Mouse (Mus musculus): Measurements from ENCODE around the gene Sox12. TPM values are rescaled to one million over a fixed set of nuclear protein-coding genes. Genes with fewer than 3 reads are reported as not detected.

The Sox12 gene
- polyA plus RNA-seq (2012; rRNA removed), result 4.0 and 4.6 TPM in 2 replicates

DNA sequence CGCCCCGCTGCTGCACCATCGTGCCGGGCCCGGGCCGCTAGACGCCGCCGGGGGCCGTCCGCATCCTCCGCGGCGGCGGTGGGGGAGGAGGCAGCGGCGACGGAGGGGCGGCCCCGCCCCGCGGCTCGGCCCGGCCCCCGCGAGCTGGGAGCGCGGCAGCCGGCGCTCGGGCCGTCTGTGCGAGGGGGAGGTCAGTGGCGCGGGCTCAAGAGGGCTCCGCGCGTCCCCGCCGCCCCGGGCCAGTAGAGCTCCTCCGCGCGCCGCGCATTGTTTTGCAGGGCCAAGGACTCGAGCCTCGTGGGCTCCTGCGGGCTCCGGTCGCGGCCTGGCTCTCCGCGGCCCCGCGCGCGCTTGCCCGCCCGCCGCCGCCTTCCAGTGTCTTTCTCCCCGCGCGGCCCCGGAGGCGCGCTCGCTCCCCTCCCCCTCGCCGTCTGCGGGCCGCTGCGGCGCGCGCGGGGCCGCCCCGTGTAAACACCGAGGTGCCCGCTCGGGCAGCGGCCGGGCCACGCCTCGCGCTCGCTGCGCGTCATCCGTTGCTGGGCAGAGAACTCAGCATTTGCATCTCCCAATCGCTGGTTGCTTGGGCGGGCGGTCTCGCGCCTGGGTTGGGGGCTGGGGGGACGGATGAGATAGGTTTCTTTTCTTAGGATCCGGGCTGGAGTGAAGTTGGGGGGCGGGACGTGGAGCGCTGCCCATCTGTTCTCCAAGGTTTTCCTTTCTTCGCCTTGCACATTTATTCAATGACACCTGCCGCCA is at the start of gene Sox12:
Sox12 (minus strand) TSS at position 384 of the 756 bp plus-strand sequence.
- H3K27ac ChIP-seq (ENCODE audit: insufficient read depth, low read length), result peak within 1 kb of the TSS; percentile 73
- TF ChIP-seq POLR2A (IDR thresholded peaks at IDR 0.05; ENCODE audit: low read depth, low read length) (no peak), CTCF (IDR thresholded peaks at IDR 0.05; ENCODE audit: extremely low read depth, insufficient read depth, insufficient read length, insufficient replicate concordance) (no peak)
- peak within 1 kb of the TSS; percentile 66 for H3K4me3 ChIP-seq (ENCODE audit: extremely low read depth, insufficient read depth, insufficient read length)
- peak; percentile 79 to 97 for DNase-seq (ENCODE audit: low read depth in 1 of 2, low spot score in 2 of 2)
- peaks cover 9% of the 10 kb centered on the region for H3K4me1 ChIP-seq (ENCODE audit: control insufficient read depth, insufficient read depth, insufficient read length)
- no peaks in the 10 kb centered on the region for H3K36me3 ChIP-seq (ENCODE audit: control insufficient read depth, insufficient read depth, low read length)
- WGBS, result 3% methylated on average over 91 of the region's 104 CpGs
- peaks cover 2% of the 10 kb centered on the region; the same call in 1 of the 2 replicates for H3K27me3 ChIP-seq (ENCODE audit: control insufficient read depth, insufficient read depth, low read length)

DNA sequence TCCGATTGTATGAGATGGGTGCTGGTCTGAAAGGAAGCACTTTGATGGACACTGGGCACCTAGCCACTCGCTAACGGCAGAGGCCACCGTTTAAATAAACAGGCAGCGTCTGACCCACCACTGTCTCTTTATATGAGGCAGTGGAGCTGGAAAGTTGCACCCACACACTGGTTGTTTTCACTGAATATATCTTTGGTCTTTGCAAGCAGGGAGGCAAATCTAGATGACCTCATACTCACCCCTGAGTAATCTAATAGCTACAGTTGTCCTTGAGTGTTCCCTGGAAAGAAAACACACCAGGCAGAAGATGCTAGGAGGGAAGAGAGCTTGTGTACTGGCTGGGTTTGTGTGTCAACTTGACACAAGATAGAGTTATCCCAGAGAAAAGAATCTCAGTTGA is 49.6 kb upstream of the Sox12 start:
- Histone ChIP-seq H3K36me3 (ENCODE audit: control insufficient read depth, insufficient read depth, low read length) (no peaks in the 10 kb centered on the region), H3K4me1 (ENCODE audit: control insufficient read depth, insufficient read depth, insufficient read length) (no peaks in the 10 kb centered on the region), H3K27ac (ENCODE audit: insufficient read depth, low read length) (no peak overlapping the region), H3K27me3 (ENCODE audit: control insufficient read depth, insufficient read depth, low read length) (no peaks in the 10 kb centered on the region), H3K4me3 (ENCODE audit: extremely low read depth, insufficient read depth, insufficient read length) (no peak overlapping the region)
- WGBS, result 76% methylated on average over 5 of the region's 5 CpGs
- TF ChIP-seq CTCF (IDR thresholded peaks at IDR 0.05; ENCODE audit: extremely low read depth, insufficient read depth, insufficient read length, insufficient replicate concordance) (no peak), POLR2A (IDR thresholded peaks at IDR 0.05; ENCODE audit: low read depth, low read length) (no peak)
- no peak for DNase-seq (ENCODE audit: low read depth in 1 of 2, low spot score in 2 of 2)

- Histone ChIP-seq H3K4me3 (ENCODE audit: extremely low read depth, insufficient read depth, insufficient read length) (no peak overlapping the region), H3K4me1 (ENCODE audit: control insufficient read depth, insufficient read depth, insufficient read length) (no peaks in the 10 kb centered on the region), H3K27ac (ENCODE audit: insufficient read depth, low read length) (no peak overlapping the region), H3K27me3 (ENCODE audit: control insufficient read depth, insufficient read depth, low read length) (no peaks in the 10 kb centered on the region), H3K36me3 (ENCODE audit: control insufficient read depth, insufficient read depth, low read length) (no peaks in the 10 kb centered on the region)
- WGBS, result 47% methylated on average over 2 of the region's 2 CpGs
- DNase-seq (ENCODE audit: low read depth in 1 of 2, low spot score in 2 of 2), result no peak
- TF ChIP-seq CTCF (IDR thresholded peaks at IDR 0.05; ENCODE audit: extremely low read depth, insufficient read depth, insufficient read length, insufficient replicate concordance), result no peak
- TF ChIP-seq POLR2A (IDR thresholded peaks at IDR 0.05; ENCODE audit: low read depth, low read length), result no peak
Measured at GRCm38 (mm10) chr2:152446642-152447041, 48.8 kb upstream of the Sox12 start.

DNA sequence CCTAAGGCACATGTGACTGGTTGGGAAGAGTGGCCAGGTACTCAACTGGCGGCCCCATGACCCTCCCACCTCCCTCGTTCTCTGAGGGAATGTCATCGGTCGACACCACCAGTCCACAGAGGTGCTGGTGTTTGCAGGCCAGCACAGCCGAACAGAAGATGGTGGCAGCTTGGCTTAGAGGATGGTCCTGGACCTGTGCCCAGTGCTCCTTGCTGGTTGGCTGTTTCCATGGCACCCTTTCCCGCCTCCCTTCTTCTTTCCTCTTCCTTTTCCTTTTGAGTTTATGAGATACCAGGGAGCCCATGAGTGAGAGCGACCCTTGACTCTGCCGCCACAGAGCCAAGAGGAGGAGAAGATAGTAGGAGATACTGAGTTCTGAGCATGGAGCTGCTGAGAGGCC is 45.4 kb upstream of the Sox12 start:
- no peaks in the 10 kb centered on the region for H3K36me3 ChIP-seq (ENCODE audit: control insufficient read depth, insufficient read depth, low read length)
- 92% methylated on average over 8 of the region's 8 CpGs for WGBS
- H3K27ac ChIP-seq (ENCODE audit: insufficient read depth, low read length), result no peak overlapping the region
- H3K4me3 ChIP-seq (ENCODE audit: extremely low read depth, insufficient read depth, insufficient read length), result no peak overlapping the region
- DNase-seq (ENCODE audit: low read depth in 1 of 2, low spot score in 2 of 2), result no peak
- no peaks in the 10 kb centered on the region for H3K4me1 ChIP-seq (ENCODE audit: control insufficient read depth, insufficient read depth, insufficient read length)
- TF ChIP-seq POLR2A (IDR thresholded peaks at IDR 0.05; ENCODE audit: low read depth, low read length) (no peak), CTCF (IDR thresholded peaks at IDR 0.05; ENCODE audit: extremely low read depth, insufficient read depth, insufficient read length, insufficient replicate concordance) (no peak)
- H3K27me3 ChIP-seq (ENCODE audit: control insufficient read depth, insufficient read depth, low read length), result no peaks in the 10 kb centered on the region

DNA sequence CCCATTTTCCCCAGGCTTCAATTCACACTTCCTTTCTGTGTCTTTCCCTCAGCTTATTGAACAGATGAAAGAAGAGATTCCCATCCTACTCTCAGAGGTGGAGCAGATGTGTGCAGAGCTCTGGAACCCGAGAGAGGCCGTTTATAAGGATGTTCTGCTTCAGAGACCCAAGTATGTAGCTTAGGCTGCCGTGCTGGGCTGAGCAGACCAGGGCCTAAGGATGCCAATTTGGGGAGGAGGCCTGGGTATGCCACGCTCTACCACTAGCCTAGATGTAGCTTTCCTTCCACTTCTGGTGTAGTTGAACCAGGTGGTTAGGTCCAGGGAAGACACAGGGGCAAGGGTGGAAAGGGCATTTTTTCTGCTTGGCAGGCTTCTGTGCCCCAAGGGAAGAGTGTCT is 44.5 kb upstream of the Sox12 start:
- Histone ChIP-seq H3K4me3 (ENCODE audit: extremely low read depth, insufficient read depth, insufficient read length) (no peak overlapping the region), H3K4me1 (ENCODE audit: control insufficient read depth, insufficient read depth, insufficient read length) (no peaks in the 10 kb centered on the region; the same call in 1 of the 2 replicates), H3K27ac (ENCODE audit: insufficient read depth, low read length) (no peak overlapping the region), H3K27me3 (ENCODE audit: control insufficient read depth, insufficient read depth, low read length) (no peaks in the 10 kb centered on the region), H3K36me3 (ENCODE audit: control insufficient read depth, insufficient read depth, low read length) (no peaks in the 10 kb centered on the region)
- TF ChIP-seq CTCF (IDR thresholded peaks at IDR 0.05; ENCODE audit: extremely low read depth, insufficient read depth, insufficient read length, insufficient replicate concordance) (no peak), POLR2A (IDR thresholded peaks at IDR 0.05; ENCODE audit: low read depth, low read length) (no peak)
- 83% methylated on average over 4 of the region's 4 CpGs for WGBS
- no peak for DNase-seq (ENCODE audit: low read depth in 1 of 2, low spot score in 2 of 2)

- Histone ChIP-seq H3K36me3 (ENCODE audit: control insufficient read depth, insufficient read depth, low read length) (no peaks in the 10 kb centered on the region), H3K4me1 (ENCODE audit: control insufficient read depth, insufficient read depth, insufficient read length) (no peaks in the 10 kb centered on the region; the same call in 1 of the 2 replicates), H3K27me3 (ENCODE audit: control insufficient read depth, insufficient read depth, low read length) (no peaks in the 10 kb centered on the region), H3K27ac (ENCODE audit: insufficient read depth, low read length) (no peak overlapping the region), H3K4me3 (ENCODE audit: extremely low read depth, insufficient read depth, insufficient read length) (no peak overlapping the region)
- 95% methylated on average over 2 of the region's 2 CpGs for WGBS
- DNase-seq (ENCODE audit: low read depth in 1 of 2, low spot score in 2 of 2), result no peak
- no peak for TF ChIP-seq CTCF (IDR thresholded peaks at IDR 0.05; ENCODE audit: extremely low read depth, insufficient read depth, insufficient read length, insufficient replicate concordance)
- TF ChIP-seq POLR2A (IDR thresholded peaks at IDR 0.05; ENCODE audit: low read depth, low read length), result no peak
Measured at GRCm38 (mm10) chr2:152439833-152440232, 42.0 kb upstream of the Sox12 start.

DNA sequence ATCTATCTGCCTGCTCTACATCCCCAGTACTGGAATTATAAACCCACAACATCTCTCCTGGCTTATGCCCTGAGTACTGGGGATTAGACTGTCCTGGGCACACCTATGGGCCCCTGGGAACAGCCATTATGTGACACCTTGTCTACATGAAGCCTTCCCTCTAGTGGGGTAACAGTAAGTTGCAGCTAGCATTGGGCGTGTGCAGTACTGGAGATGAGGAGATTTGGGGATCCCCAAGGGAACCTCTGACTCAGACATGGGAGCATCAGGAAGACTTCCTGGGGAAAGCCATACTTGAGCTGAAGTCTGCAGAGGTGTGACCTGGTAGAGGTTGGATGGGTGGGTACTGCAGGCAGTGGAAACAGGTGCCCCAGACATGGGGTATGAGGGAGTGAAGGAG is 41.1 kb upstream of the Sox12 start:
- DNase-seq (ENCODE audit: low read depth in 1 of 2, low spot score in 2 of 2), result no peak
- H3K4me1 ChIP-seq (ENCODE audit: control insufficient read depth, insufficient read depth, insufficient read length), result no peaks in the 10 kb centered on the region; the same call in 1 of the 2 replicates
- no peak for TF ChIP-seq CTCF (IDR thresholded peaks at IDR 0.05; ENCODE audit: extremely low read depth, insufficient read depth, insufficient read length, insufficient replicate concordance)
- no peak for TF ChIP-seq POLR2A (IDR thresholded peaks at IDR 0.05; ENCODE audit: low read depth, low read length)
- H3K36me3 ChIP-seq (ENCODE audit: control insufficient read depth, insufficient read depth, low read length), result no peaks in the 10 kb centered on the region
- H3K27me3 ChIP-seq (ENCODE audit: control insufficient read depth, insufficient read depth, low read length), result no peaks in the 10 kb centered on the region
- no peak overlapping the region for H3K4me3 ChIP-seq (ENCODE audit: extremely low read depth, insufficient read depth, insufficient read length)
- 88% methylated on average over 1 of the region's 1 CpGs for WGBS
- H3K27ac ChIP-seq (ENCODE audit: insufficient read depth, low read length), result no peak overlapping the region
